Mouse (Mus musculus): ENCODE results near the gene Fermt2. TPM values are rescaled to one million over a fixed set of nuclear protein-coding genes. Genes with fewer than 3 reads are reported as not detected.

The Fermt2 gene
- polyA plus RNA-seq, 1 experiment = 4.7 TPM

DNA sequence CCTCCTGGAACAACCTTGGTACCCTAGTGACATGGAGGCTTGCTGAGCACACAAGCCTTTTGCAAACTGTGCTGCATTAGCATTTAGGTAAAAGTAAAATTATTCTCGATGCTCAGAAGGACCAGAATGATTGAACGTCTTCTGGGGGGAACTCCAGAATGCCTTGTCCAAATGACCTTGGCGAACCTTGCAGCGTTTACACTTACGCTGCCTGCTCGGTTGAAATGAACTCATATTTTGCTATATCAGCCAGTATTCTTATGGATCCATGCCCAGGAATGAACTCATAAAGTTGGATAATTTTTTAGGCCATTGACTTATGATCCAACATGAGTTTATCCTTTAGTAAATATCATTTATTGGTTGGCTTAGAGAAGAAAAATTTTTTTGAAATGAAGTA, 24.4 kb upstream of the Fermt2 start:
- 81% methylated on average over 6 of the region's 6 CpGs for WGBS
- Histone ChIP-seq H3K27me3 (ENCODE audit: control insufficient read depth, insufficient read depth, low read length) (no peaks in the 10 kb centered on the region), H3K4me1 (ENCODE audit: control insufficient read depth, insufficient read depth, insufficient read length, low read length) (no peaks in the 10 kb centered on the region), H3K4me3 (ENCODE audit: low read depth, low read length) (no peak overlapping the region), H3K27ac (ENCODE audit: insufficient read depth, low read depth, low read length) (no peak overlapping the region), H3K36me3 (ENCODE audit: control insufficient read depth, insufficient read depth, low read length) (no peaks in the 10 kb centered on the region)
- no peak for TF ChIP-seq POLR2A (IDR thresholded peaks at IDR 0.05; ENCODE audit: low read depth, low read length)
- no peak for TF ChIP-seq CTCF (IDR thresholded peaks at IDR 0.05; ENCODE audit: extremely low read depth, insufficient read length, insufficient replicate concordance, low read depth, low read length)

- H3K27me3 ChIP-seq (ENCODE audit: control insufficient read depth, insufficient read depth, low read length) = no peaks in the 10 kb centered on the region
- TF ChIP-seq CTCF (IDR thresholded peaks at IDR 0.05; ENCODE audit: extremely low read depth, insufficient read length, insufficient replicate concordance, low read depth, low read length) = no peak
- TF ChIP-seq POLR2A (IDR thresholded peaks at IDR 0.05; ENCODE audit: low read depth, low read length) = no peak
- WGBS = 55% methylated on average over 2 of the region's 2 CpGs
- H3K36me3 ChIP-seq (ENCODE audit: control insufficient read depth, insufficient read depth, low read length) = no peaks in the 10 kb centered on the region
- H3K27ac ChIP-seq (ENCODE audit: insufficient read depth, low read depth, low read length) = no peak overlapping the region
- no peak overlapping the region for H3K4me3 ChIP-seq (ENCODE audit: low read depth, low read length)
- H3K4me1 ChIP-seq (ENCODE audit: control insufficient read depth, insufficient read depth, insufficient read length, low read length) = no peaks in the 10 kb centered on the region
Measured at GRCm38 (mm10) chr14:45553854-45554253, 23.9 kb upstream of the Fermt2 start.

- no peak overlapping the region for H3K27ac ChIP-seq (ENCODE audit: insufficient read depth, low read depth, low read length)
- no peaks in the 10 kb centered on the region for H3K36me3 ChIP-seq (ENCODE audit: control insufficient read depth, insufficient read depth, low read length)
- H3K4me3 ChIP-seq (ENCODE audit: low read depth, low read length) = no peak overlapping the region
- 73% methylated on average over 4 of the region's 4 CpGs for WGBS
- H3K27me3 ChIP-seq (ENCODE audit: control insufficient read depth, insufficient read depth, low read length) = no peaks in the 10 kb centered on the region
- TF ChIP-seq CTCF (IDR thresholded peaks at IDR 0.05; ENCODE audit: extremely low read depth, insufficient read length, insufficient replicate concordance, low read depth, low read length) (no peak), POLR2A (IDR thresholded peaks at IDR 0.05; ENCODE audit: low read depth, low read length) (no peak)
- no peaks in the 10 kb centered on the region for H3K4me1 ChIP-seq (ENCODE audit: control insufficient read depth, insufficient read depth, insufficient read length, low read length)
Measured at GRCm38 (mm10) chr14:45552431-45552830, 22.5 kb upstream of the Fermt2 start.

DNA sequence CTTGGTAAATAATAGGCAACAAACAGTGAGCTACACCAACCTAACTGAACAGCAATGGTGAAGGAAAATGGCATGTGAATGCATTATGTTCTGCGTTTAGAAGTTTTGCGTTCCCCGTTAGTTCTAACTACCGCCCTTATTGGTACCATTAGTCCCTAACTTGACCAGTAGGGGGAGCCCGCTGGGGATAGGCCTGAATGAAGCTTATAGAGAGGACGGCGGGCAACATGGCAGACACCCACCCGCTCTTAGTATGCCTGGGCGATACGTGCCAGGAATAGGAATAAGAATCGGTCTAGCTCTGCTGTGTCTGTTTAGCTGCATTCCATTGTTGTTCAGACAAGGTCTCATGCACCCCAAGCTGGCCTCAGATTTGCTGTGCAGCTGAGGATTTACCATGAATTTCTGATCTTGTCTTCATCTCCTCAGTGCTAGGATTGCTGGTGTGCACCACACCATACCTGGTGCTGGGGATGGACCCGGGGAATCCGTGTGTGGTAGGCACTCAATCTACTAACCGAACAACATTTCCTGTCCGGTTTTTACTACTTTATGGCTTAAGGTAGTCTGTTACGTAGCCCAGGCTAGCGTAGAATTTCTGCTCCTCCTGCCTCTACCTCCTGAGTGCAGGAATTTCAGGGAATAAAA, 21.3 kb upstream of the Fermt2 start:
- no peak overlapping the region for H3K27ac ChIP-seq (ENCODE audit: insufficient read depth, low read depth, low read length)
- H3K27me3 ChIP-seq (ENCODE audit: control insufficient read depth, insufficient read depth, low read length) = no peaks in the 10 kb centered on the region
- 53% methylated on average over 17 of the region's 17 CpGs for WGBS
- TF ChIP-seq CTCF (IDR thresholded peaks at IDR 0.05; ENCODE audit: extremely low read depth, insufficient read length, insufficient replicate concordance, low read depth, low read length) (peak; percentile 40; the same call in 1 of the 2 replicates), POLR2A (IDR thresholded peaks at IDR 0.05; ENCODE audit: low read depth, low read length) (no peak)
- no peaks in the 10 kb centered on the region for H3K4me1 ChIP-seq (ENCODE audit: control insufficient read depth, insufficient read depth, insufficient read length, low read length)
- H3K4me3 ChIP-seq (ENCODE audit: low read depth, low read length) = no peak overlapping the region
- no peaks in the 10 kb centered on the region for H3K36me3 ChIP-seq (ENCODE audit: control insufficient read depth, insufficient read depth, low read length)

GRCm38 (mm10) chr14:45550010-45550647, 20.2 kb upstream of the Fermt2 start:
- Histone ChIP-seq H3K4me3 (ENCODE audit: low read depth, low read length) (no peak overlapping the region), H3K4me1 (ENCODE audit: control insufficient read depth, insufficient read depth, insufficient read length, low read length) (no peaks in the 10 kb centered on the region), H3K36me3 (ENCODE audit: control insufficient read depth, insufficient read depth, low read length) (no peaks in the 10 kb centered on the region), H3K27me3 (ENCODE audit: control insufficient read depth, insufficient read depth, low read length) (no peaks in the 10 kb centered on the region), H3K27ac (ENCODE audit: insufficient read depth, low read depth, low read length) (no peak overlapping the region)
- 66% methylated on average over 13 of the region's 13 CpGs for WGBS
- TF ChIP-seq CTCF (IDR thresholded peaks at IDR 0.05; ENCODE audit: extremely low read depth, insufficient read length, insufficient replicate concordance, low read depth, low read length) (no peak), POLR2A (IDR thresholded peaks at IDR 0.05; ENCODE audit: low read depth, low read length) (no peak)

- 68% methylated on average over 3 of the region's 3 CpGs for WGBS
- no peaks in the 10 kb centered on the region for H3K4me1 ChIP-seq (ENCODE audit: control insufficient read depth, insufficient read depth, insufficient read length, low read length)
- TF ChIP-seq POLR2A (IDR thresholded peaks at IDR 0.05; ENCODE audit: low read depth, low read length) = no peak
- TF ChIP-seq CTCF (IDR thresholded peaks at IDR 0.05; ENCODE audit: extremely low read depth, insufficient read length, insufficient replicate concordance, low read depth, low read length) = no peak
- no peak overlapping the region for H3K27ac ChIP-seq (ENCODE audit: insufficient read depth, low read depth, low read length)
- H3K36me3 ChIP-seq (ENCODE audit: control insufficient read depth, insufficient read depth, low read length) = no peaks in the 10 kb centered on the region
- no peaks in the 10 kb centered on the region for H3K27me3 ChIP-seq (ENCODE audit: control insufficient read depth, insufficient read depth, low read length)
- no peak overlapping the region for H3K4me3 ChIP-seq (ENCODE audit: low read depth, low read length)
Measured at GRCm38 (mm10) chr14:45548118-45548517, 18.2 kb upstream of the Fermt2 start.

DNA sequence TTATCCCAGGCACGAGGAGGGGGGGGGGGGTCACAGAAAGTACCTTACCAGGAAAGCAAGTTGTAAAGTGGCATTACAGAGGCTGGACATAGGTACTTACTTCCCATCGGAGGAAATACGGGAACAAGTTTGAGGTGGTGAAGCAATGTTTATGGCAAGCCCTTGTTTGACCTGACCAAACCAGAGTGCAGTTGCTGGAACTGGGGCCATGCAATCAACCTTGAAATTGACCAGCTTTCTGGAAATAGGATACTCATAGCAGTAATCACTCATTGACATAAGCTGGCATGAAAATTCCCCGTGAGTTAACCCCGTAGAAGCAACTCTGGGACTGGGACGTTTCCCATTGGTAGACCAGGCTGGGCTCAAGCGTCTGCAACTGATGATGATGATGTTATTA, 15.0 kb upstream of the Fermt2 start:
- Histone ChIP-seq H3K36me3 (ENCODE audit: control insufficient read depth, insufficient read depth, low read length) (no peaks in the 10 kb centered on the region), H3K4me3 (ENCODE audit: low read depth, low read length) (no peak overlapping the region), H3K27me3 (ENCODE audit: control insufficient read depth, insufficient read depth, low read length) (no peaks in the 10 kb centered on the region), H3K4me1 (ENCODE audit: control insufficient read depth, insufficient read depth, insufficient read length, low read length) (no peaks in the 10 kb centered on the region; the same call in 1 of the 2 replicates), H3K27ac (ENCODE audit: insufficient read depth, low read depth, low read length) (no peak overlapping the region)
- WGBS = 78% methylated on average over 7 of the region's 7 CpGs
- no peak for TF ChIP-seq POLR2A (IDR thresholded peaks at IDR 0.05; ENCODE audit: low read depth, low read length)
- TF ChIP-seq CTCF (IDR thresholded peaks at IDR 0.05; ENCODE audit: extremely low read depth, insufficient read length, insufficient replicate concordance, low read depth, low read length) = no peak

Measured in small intestine, adult 2 months (tissue).